Mouse (Mus musculus) heart, adult 2 months (tissue): ENCODE results near the gene Unc5b.

Experiments
- CTCF ChIP-seq: fragments of 200-600 bp; IDR thresholded peaks from 2 replicates; pipeline ENCODE4 v1.8.1; 2022; ENCODE audit warnings: antibody characterized with exemption, mild to moderate bottlenecking, moderate library complexity
- EP300 ChIP-seq: fragments of 200-500 bp; IDR thresholded peaks from 2 replicates; pipeline ENCODE4 v1.6.1; 2011; ENCODE audit warnings: low read depth, low read length, control low read depth; ENCODE audit not compliant: insufficient read depth

GRCm38 (mm10) chr10:60794374-60794773, 37.0 kb downstream of the Unc5b start:
- no peak for TF ChIP-seq EP300
- TF ChIP-seq CTCF, result no peak
